Mouse (Mus musculus) forelimb bud, embryonic 11.5 days (tissue): ENCODE results near the gene Rpl28.
A peak's percentile ranks its signal among the peaks of the same experiment; 100 is the strongest.

Experiments
- DNase-seq: peaks from one replicate; pipeline ENCODE4 v3.0.0-alpha.2; 2012; ENCODE audit warnings: low read depth, low spot score

The Rpl28 gene

DNA sequence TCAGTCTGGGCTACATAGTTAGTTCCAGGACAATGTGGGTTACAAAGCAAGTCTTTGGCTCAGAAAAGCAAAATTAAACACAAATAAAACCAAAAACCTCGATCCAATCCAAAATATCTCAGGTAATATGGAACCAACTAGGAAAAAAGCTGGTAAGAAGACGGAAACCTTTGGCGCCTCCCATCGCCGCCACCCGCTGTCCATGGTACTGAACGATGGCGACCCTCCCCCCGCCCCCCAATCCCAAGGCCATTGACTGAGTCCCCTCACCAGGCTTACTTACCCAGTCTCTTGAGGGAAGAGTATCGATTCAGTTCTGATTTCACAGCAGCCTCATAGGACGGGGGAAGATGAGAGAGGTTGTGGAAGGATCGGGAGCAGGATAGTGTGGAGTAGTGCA is 37.8 kb downstream of the Rpl28 start:
- no peak for DNase-seq

DNA sequence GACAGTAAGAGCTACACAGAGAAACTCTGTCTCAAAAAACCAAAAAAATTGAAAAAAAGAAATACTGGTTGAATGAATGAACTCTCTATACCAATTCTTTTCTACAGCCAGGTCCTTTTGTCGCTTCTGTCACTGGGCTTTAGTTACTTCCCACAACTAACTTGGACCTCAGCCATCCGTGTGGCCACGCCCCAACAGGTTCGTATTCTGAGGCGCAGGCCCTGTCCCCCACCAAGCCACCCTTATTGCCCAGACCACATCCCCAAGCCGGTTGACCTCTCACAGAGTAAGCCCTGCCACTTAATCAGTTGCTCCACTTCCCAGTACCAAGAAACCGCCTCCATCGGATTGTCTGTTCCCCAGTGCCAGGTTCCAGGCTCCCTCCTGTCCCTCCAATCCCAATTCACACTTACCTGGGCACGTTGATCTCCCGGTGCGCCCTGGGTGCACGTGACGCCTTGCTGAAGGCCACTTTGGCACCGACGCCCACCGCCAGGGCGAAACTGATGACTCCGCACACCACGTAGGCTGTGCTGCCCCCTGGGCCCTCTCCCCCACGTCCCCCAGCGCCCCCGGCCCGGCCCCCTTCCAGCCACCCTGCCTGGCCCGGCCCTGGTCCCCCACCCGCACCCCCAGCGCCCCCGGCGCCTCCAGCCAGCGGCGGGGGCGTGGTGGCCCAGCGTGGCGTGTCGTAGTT is 43.1 kb downstream of the Rpl28 start:
- DNase-seq, result no peak

DNA sequence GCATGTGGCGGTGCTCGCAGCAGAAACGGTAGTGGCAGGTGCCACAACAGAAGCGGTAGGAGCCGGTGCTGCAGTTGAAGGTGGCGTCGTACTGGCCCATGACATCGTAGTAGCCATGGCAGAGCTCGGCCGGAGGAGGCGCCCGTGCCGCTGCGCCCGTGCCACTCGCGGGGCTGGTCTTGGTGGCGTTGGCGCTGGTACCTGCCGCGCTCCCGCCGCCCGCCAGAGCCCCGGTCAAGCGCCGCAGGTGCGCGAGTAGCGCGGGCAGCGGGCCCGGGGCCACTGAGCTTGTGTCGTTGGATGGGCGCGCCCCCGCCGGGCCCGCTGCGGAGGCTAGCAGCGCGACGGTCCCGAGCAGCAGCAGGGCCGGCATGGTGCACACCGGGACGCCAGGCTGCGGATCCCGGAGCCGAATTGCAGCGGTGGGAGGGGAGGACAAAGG is 43.7 kb downstream of the Rpl28 start:
- DNase-seq, result no peak

DNA sequence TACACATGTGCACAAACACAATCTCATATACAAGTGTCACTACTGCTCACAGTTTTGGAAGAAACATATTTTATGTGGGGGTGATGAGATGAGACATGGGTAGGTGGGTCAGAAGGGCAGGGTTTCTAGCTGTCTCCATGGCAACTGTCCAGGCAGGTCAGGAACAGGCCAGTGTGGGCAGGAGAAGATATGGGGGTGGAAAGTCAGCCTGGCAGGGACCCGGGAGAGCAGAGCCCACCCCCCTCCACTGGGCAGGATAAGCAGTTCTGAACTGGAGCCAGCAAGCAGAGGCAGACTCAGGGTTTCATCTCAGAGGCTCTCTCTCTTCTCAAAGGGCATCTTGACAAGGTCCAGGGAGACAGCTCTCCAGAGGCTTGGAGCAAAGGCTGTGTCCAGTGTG is 45.0 kb downstream of the Rpl28 start:
- no peak for DNase-seq

DNA sequence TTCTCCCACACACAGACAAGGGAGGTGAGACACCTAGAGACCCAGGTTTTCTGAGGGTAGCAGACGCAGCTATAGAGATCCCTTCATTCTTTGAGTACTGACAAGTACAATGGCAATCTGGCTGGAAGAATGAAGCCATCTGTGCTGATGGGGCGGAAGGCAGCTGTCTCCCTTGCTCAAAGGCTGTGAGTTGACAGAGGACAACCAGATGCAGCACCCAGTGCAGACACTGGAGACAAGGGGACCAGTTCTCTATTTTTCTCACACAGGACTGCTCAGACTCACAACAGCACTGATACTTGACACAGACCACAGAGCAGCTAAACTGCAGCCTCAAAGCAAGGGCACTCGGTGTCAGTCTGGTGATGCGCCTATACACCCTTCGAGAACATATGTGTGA is 49.4 kb downstream of the Rpl28 start:
- no peak for DNase-seq

DNA sequence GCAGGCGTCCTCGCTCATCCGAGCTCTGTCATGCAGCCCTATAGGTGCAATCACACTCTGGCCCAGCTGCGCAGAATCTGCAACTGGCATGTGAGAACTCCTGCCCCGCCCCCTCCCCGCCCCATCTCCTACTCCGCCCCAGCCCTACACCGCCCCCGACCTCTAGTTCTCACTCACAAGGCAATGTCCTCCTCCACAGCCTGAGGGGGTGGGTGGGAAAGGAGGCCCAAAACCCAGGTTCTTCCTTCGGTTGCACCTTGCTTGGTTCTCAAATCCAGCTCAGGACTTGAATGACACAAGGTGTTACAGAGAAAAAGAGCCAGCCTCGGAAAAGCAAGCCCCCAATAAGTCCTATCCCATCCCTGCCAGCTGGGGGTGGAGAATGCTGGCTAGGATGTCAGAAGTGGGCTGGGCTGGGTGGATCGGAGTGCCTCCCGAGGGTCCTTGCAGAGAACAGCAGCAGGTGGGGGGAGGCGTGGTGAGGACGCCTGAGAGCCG is 50.0 kb downstream of the Rpl28 start:
- no peak for DNase-seq

DNA sequence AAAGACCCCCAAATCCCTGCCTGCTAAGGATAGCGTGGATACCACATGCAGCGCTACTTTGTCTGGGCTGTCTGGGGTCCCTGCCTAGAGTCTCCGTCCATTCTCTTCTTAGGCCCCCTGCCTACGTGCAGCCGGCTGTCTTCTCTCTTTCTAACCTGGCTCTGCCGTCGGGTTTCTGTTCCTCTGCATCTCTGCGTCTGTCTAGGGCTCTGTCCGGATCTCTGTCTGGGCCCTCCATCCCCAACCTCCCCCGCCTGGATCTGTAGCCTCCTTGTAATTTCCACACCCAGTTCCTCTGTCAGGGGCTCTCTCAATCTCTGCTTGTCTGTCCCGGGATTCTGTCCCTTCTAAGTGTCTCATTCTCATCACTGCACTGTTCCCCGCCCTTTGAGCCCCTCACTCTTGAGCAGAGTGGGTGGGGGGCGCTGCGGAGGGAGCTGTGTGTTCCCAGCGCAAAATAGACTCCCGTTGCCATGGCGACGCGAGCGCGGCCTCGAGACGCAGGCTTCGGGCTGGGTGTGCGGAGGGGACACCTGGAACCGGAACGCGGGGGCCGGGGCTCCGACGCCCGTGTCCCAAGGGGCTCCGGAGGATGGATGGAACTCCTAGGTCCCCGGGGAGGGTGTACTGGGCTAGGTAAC is 51.0 kb downstream of the Rpl28 start:
- DNase-seq, result peak; percentile 44

DNA sequence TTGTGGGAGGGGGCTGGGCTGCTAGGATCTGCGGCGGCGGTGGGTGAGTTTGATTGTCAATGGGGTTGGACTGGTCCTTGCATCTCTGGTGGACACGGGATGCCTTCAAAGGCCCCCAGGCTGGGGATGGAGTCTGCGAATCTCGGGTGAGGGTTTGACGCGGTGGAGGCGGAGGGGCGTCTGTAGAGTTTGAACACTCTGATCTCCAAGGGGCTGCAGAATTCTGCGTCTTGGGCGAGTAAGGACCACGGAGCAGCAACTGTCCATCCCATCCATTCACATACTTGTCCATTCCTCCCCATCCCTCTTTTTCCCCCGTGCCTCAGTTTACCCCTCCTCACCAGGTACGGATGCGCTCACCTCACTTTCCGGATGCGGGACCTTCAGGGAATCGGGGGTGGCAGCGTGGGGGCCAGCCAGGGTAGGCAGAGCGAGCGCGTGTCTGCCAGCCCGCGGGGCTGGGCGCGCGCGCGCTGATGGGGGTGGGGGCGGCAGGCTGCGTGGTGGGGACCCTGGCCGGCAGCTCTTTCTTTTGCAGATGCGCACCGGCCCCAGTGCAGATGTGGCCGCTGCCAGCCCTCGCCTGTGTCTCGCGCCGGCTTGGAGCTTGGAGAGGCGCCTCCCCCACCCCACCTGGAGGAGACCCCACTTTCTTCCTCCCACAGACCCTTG is 51.7 kb downstream of the Rpl28 start, which contains the start of gene Shisa7:
TSS of gene Shisa7 (minus strand) at position 452 of the 672 bp plus-strand sequence.
- DNase-seq, result no peak
